Mouse (Mus musculus) cerebral cortex, adult 2 months (tissue): ENCODE data around the gene Tbc1d19.

Experiments used
- WGBS: fragments of 180-500 bp; shearing (Covaris S2); methylation state at CpG from one replicate; pipeline ENCODE4 v1.1.7; 2018; 5-methylcytosine and 5-hydroxymethylcytosine counted together

Tbc1d19 gene

GRCm38 (mm10) chr5:53809115-53809991, at the start of gene Tbc1d19:
Gene Tbc1d19, plus strand, starts transcription at chr5:53809606.
- WGBS: 3% methylated on average over 36 of the region's 36 CpGs

GRCm38 (mm10) chr5:53759912-53760311, 49.5 kb upstream of the Tbc1d19 start:
- WGBS: 92% methylated on average over 4 of the region's 4 CpGs

DNA sequence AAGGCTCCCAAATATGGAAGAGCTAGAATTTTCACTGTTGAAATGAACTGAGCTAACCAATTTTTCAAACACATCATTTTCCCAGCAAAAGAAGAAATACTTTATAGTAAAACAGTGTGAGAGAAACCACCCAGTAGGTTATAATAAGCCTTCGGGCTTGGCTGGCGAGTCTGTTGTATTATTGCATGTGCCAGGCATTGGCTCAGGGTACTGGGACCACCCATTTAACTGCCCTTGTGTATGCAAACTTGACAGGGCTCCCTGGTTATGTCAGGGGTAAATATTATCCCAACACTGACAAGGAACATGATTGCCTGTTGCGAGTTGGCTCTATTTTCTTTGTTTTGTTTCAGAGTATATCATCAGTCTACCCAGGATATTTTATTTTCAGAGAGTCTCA, 48.5 kb upstream of the Tbc1d19 start:
- WGBS: 28% methylated on average over 3 of the region's 3 CpGs

GRCm38 (mm10) chr5:53761346-53761745, 48.1 kb upstream of the Tbc1d19 start:
- WGBS: 54% methylated on average over 3 of the region's 3 CpGs

GRCm38 (mm10) chr5:53784818-53785520, 24.4 kb upstream of the Tbc1d19 start:
- 52% methylated on average over 12 of the region's 12 CpGs for WGBS

- WGBS: 71% methylated on average over 2 of the region's 2 CpGs
Measured at GRCm38 (mm10) chr5:53801379-53801778, 8.0 kb upstream of the Tbc1d19 start.

GRCm38 (mm10) chr5:53819711-53820110, 10.3 kb downstream of the Tbc1d19 start:
- WGBS: 97% methylated on average over 7 of the region's 7 CpGs

DNA sequence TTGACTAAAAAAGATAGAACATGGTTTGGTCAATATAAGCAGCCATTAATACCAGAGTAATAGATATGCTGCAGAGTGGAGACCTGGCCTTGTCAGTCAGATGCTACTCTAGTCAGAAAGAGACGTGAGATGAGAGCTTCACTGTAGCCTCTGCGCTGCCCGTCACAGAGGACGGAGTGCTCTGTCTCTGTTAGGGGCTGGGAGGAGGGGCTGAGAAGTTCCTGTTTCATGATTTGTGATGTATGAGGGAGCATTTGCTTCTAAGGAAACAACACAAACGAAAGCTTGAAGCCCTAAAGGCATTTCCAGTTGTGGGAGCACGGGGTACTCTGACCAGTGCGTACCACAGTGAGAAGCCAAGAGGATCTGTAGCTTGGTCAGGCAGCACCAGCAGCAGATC, 16.5 kb downstream of the Tbc1d19 start:
- WGBS: 85% methylated on average over 7 of the region's 7 CpGs

DNA sequence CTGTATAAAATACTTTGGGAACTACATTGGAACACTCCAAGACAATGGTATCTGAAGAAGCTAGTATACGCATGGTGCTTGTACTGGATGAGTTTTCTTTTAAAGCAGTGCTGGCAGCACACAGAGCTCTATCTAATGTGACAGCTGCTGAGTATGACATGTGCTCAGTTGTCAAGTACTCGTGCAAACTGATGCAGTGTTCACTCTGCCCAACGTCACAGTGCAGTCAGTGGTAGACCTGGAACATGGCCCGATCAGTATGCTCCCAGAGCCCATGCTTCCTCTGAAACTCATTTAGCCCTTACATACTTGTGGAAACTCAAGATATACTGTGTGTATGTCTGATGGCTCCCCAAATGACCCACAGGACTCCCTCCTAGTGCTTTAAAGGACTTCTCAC, 25.1 kb downstream of the Tbc1d19 start:
- 79% methylated on average over 4 of the region's 4 CpGs for WGBS

- WGBS: 96% methylated on average over 5 of the region's 5 CpGs
Measured at GRCm38 (mm10) chr5:53841256-53841655, 31.9 kb downstream of the Tbc1d19 start.

GRCm38 (mm10) chr5:53848294-53848942, 39.0 kb downstream of the Tbc1d19 start:
- WGBS: 59% methylated on average over 2 of the region's 2 CpGs

DNA sequence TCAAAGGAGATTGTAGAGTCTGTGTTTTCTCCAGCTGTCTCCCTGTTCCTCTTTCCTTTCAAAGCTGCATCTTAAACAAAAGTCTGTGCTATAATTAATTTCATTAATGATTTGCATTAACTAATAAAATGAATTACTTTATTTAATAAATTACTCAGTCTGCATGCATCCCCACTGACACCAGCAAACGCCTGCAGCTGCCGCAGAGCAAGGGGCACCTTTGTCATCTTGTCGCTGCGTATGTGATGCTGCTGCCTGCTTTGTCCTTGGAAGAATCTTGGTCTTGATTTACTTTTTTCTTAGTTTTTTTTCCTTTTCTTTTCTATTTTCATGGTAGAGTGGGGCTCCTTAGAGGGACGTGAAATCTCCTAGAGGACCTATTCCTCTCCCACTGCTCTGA, 43.2 kb downstream of the Tbc1d19 start:
- WGBS: 91% methylated on average over 5 of the region's 5 CpGs

DNA sequence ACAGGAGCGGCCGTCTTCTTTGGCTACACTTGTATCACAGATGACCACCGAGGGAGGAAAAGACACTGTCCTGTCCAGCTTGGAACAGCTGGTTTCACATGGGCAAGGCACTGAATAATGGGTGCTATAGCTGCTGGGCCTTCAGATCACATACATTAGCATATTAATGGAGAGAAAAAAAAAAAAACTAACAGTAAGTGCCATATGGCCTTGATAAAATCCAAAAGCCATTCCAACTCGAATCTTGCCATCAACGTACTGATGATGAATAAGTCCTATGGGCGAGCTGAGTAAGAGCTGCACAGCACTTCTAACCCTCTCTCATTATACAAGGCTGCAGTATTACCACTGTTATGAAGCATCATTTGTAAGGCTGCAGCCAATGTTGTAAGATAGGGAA, 45.2 kb downstream of the Tbc1d19 start:
- 80% methylated on average over 6 of the region's 6 CpGs for WGBS

DNA sequence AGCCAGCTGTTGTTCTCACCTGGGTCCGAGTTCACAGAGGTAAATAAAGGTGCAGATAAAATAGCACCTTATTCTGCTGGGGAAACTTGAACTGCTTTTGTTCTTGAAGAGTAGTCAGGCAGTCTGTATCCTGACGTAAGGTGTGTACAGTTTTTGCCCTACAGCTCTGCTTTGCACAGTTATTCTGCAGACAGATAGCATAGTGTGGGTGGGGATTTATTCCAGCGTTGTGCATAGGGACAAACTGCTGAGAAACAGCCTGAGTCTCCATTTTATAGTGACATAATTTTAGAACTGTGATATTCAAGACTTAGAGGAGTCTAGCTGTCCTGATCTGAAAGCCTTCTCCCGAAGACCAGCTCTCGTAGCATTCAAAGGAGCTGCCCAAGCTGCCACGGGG, 46.6 kb downstream of the Tbc1d19 start:
- WGBS: 53% methylated on average over 6 of the region's 6 CpGs

GRCm38 (mm10) chr5:53865146-53865545, 55.7 kb downstream of the Tbc1d19 start:
- WGBS: 84% methylated on average over 5 of the region's 5 CpGs

GRCm38 (mm10) chr5:53865991-53866390, 56.6 kb downstream of the Tbc1d19 start:
- WGBS: 92% methylated on average over 6 of the region's 6 CpGs

- 24% methylated on average over 6 of the region's 6 CpGs for WGBS
Measured at GRCm38 (mm10) chr5:53871665-53872312, 62.4 kb downstream of the Tbc1d19 start.

- 94% methylated on average over 3 of the region's 3 CpGs for WGBS
Measured at GRCm38 (mm10) chr5:53874966-53875365, 65.6 kb downstream of the Tbc1d19 start.

DNA sequence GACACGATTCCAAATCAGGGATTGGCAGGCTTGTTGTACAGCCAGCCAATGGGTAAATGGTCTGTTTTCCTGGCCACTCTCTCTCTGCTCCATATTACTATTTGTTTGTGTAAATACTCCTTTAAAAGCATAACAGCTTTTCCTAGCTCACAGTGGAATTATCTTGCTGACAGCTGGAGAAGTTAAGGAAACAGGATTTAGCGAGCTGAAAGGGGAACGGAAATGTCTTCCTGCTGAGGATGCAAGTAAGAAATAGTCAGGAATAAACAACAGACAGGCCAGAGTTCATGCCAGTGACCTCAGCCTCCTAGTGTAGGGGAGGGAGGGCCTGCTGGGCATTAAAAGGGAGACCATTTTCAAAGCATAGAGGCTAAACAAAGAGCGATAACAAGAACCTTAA, 71.3 kb downstream of the Tbc1d19 start:
- 53% methylated on average over 4 of the region's 4 CpGs for WGBS

GRCm38 (mm10) chr5:53881381-53881990, 72.1 kb downstream of the Tbc1d19 start:
- 61% methylated on average over 4 of the region's 4 CpGs for WGBS

DNA sequence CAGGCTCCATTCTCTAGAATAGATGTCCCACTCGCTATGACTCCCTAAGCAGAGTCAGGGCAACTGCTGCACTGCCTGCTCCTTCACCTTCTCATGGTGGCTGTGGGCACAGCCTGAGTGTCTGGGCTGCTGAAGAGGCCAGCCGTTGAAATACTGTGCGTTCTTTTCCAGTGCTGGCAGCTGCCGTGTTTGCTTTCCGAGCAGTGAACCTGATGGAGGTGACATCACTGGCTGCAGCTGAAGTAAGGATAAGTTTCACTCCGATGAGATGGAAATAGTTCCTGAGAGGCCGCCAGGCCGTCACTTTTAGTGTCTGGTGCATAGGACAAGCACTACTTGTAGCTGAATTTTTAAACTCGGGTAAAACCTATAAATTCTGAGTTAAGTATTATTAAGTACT, 92.0 kb downstream of the Tbc1d19 start:
- WGBS: 83% methylated on average over 9 of the region's 9 CpGs

DNA sequence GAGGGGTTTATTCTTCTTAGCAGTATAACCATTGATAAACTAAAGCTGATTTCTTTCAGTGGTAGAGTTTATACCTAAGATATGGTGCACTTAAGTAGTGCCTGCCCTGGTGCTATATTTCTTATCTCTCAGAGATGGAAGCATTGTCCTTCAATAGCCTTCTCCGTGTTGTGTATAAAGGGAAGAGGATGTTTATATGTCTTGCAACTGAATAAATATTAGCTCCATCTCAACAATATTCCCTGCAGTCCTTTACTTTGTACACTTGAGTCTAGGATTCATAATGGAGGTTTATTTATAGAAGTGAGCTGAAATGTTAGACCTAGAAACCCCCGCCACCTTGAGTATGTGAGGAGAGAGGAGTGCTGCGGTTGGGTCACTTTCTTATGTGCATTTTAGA, 93.4 kb downstream of the Tbc1d19 start:
- 83% methylated on average over 3 of the region's 3 CpGs for WGBS
